Mouse (Mus musculus): Measurements from ENCODE around the gene Cdkn2c. TPM values are rescaled to one million over a fixed set of nuclear protein-coding genes. Genes with fewer than 3 reads are reported as not detected.

Cdkn2c gene
- polyA plus RNA-seq, 1 experiment: 21.7 TPM

DNA sequence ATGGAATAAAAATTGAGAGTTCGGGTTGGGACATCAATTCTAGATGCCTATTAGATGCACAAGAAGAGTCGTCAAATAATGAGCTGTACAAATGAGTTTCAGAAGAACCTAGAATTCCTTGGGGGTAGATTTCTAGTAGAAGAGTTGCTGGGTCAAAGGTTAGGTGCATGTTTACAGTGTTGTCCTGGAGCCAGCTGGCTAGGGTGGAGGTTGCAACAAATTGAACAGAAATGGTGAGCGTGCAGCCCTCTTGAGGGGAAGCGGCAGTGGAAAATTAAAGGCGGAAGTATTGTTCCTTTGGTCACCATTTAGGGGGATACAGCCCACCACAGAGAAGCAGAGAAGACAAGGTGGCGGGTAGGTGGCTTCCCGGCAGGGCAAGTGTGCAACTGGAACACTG, 26.8 kb downstream of the Cdkn2c start:
- TF ChIP-seq POLR2A (IDR thresholded peaks at IDR 0.05; ENCODE audit: low read depth, low read length) (no peak), CTCF (IDR thresholded peaks at IDR 0.05; ENCODE audit: borderline replicate concordance, insufficient read depth, low read length) (no peak)
- Histone ChIP-seq H3K27ac (ENCODE audit: insufficient read depth, low read length) (no peak overlapping the region), H3K4me1 (ENCODE audit: control insufficient read depth, insufficient read depth, low read length) (no peaks in the 10 kb centered on the region), H3K4me3 (ENCODE audit: insufficient read depth, low read length) (no peak overlapping the region)

DNA sequence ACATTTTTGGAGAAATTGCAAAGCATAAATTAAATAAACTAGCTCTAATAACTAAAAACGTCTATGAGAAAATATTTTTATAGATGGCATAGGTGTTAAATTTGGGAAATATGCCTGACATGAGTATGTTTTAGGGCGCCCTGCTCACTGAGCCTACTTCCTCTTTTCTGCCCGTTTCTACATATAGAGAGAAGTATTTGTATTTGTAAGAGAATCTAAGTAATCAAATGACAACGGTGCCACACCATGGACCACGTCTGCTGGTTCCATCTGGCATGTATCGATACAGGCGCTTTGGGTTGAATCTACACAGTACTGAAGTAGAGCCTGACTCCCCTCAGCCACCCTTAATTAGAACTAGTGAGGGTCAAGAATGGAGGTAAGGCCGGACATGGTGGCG, 27.6 kb downstream of the Cdkn2c start:
- TF ChIP-seq POLR2A (IDR thresholded peaks at IDR 0.05; ENCODE audit: low read depth, low read length) (no peak), CTCF (IDR thresholded peaks at IDR 0.05; ENCODE audit: borderline replicate concordance, insufficient read depth, low read length) (no peak)
- H3K4me1 ChIP-seq (ENCODE audit: control insufficient read depth, insufficient read depth, low read length): no peaks in the 10 kb centered on the region
- no peak overlapping the region for H3K4me3 ChIP-seq (ENCODE audit: insufficient read depth, low read length)
- no peak overlapping the region for H3K27ac ChIP-seq (ENCODE audit: insufficient read depth, low read length)

DNA sequence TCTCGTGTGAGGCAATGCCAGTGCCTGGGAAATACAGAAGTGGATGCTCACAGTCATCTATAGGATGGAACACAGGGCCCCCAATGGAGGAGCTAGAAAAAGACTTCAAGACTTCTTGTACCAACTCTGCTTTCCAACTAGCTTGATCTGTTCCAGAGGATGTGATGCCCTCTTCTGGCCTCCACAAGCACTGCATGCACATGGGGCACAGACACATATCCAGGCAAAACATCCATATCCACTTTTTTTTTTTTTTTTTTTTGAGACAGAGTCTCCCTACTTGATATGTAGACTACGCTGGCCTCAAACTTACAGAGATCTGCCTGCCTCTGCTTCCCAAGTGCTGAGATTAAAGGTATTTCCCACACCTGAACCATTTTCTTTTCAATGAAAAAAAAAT, 32.0 kb downstream of the Cdkn2c start:
- peak; percentile 10; the same call in 1 of the 2 replicates for TF ChIP-seq CTCF (IDR thresholded peaks at IDR 0.05; ENCODE audit: borderline replicate concordance, insufficient read depth, low read length)
- no peak for TF ChIP-seq POLR2A (IDR thresholded peaks at IDR 0.05; ENCODE audit: low read depth, low read length)
- no peak overlapping the region for H3K27ac ChIP-seq (ENCODE audit: insufficient read depth, low read length)
- H3K4me1 ChIP-seq (ENCODE audit: control insufficient read depth, insufficient read depth, low read length): no peaks in the 10 kb centered on the region
- no peak overlapping the region for H3K4me3 ChIP-seq (ENCODE audit: insufficient read depth, low read length)

DNA sequence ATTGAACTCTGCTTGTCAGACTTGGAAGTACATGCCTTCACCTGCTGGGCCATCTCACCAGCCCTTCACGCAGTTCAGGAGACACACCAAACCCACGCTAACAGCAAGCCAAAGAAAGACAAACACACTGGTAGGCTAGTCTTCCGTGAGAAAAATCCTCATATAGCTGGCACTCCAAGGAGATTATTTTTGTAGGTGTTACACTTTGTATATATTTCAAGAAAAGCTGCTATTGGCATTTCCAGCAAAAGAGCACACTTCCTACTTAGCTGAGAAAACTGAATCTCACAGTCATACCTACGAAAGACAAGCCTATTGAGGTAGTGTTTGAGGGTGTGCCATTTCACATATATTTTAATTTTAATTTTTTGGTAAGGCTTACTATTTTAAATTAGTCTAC, 36.0 kb downstream of the Cdkn2c start:
- TF ChIP-seq CTCF (IDR thresholded peaks at IDR 0.05; ENCODE audit: borderline replicate concordance, insufficient read depth, low read length): no peak
- no peak for TF ChIP-seq POLR2A (IDR thresholded peaks at IDR 0.05; ENCODE audit: low read depth, low read length)
- Histone ChIP-seq H3K27ac (ENCODE audit: insufficient read depth, low read length) (no peak overlapping the region), H3K4me1 (ENCODE audit: control insufficient read depth, insufficient read depth, low read length) (no peaks in the 10 kb centered on the region), H3K4me3 (ENCODE audit: insufficient read depth, low read length) (no peak overlapping the region)

DNA sequence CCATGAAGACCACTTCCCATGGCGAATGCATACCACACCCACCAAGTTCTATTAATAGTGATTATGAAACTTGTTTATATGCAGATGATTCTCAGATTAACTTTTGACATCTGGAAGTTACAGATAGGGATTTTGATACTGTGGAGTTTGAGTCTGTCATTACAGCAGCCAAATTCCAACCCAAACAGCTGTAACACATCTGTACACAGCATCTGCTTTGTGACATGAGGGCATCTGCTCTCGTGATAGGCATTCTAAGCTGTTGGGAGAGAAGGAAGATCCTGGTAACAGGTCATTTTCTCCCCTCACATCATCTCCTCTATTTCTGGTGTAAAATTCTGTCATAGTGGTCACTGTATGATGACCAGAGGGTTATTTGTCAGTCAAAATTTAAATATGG, 36.8 kb downstream of the Cdkn2c start:
- TF ChIP-seq POLR2A (IDR thresholded peaks at IDR 0.05; ENCODE audit: low read depth, low read length) (no peak), CTCF (IDR thresholded peaks at IDR 0.05; ENCODE audit: borderline replicate concordance, insufficient read depth, low read length) (no peak)
- Histone ChIP-seq H3K27ac (ENCODE audit: insufficient read depth, low read length) (no peak overlapping the region), H3K4me3 (ENCODE audit: insufficient read depth, low read length) (no peak overlapping the region), H3K4me1 (ENCODE audit: control insufficient read depth, insufficient read depth, low read length) (no peaks in the 10 kb centered on the region)

DNA sequence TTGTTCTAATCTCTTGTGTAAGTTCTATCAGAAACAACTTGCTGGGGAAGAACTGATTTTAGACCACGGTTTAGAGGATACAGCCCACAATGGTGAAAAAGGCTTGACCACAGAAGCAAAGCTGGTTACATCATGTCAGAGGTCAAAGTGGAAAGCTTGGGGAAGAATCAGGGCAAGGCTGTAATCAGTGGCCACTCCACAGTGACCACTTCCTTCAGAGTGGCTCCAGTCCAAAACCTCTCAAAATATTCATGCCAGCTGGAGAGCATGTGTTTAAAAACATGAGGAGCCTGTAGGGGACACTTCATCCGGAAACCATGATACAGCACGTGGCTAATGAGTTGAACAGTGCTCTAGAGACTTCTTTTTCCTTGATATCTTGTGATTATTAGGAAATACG, 54.4 kb downstream of the Cdkn2c start:
- TF ChIP-seq CTCF (IDR thresholded peaks at IDR 0.05; ENCODE audit: borderline replicate concordance, insufficient read depth, low read length): no peak
- no peak for TF ChIP-seq POLR2A (IDR thresholded peaks at IDR 0.05; ENCODE audit: low read depth, low read length)
- H3K4me3 ChIP-seq (ENCODE audit: insufficient read depth, low read length): no peak overlapping the region
- H3K27ac ChIP-seq (ENCODE audit: insufficient read depth, low read length): no peak overlapping the region
- no peaks in the 10 kb centered on the region for H3K4me1 ChIP-seq (ENCODE audit: control insufficient read depth, insufficient read depth, low read length)

Other genes starting within 250 kb of the Cdkn2c start
- 134 and 135 TPM in 2 replicates for gene Rnf11, start 182.5 kb downstream of the Cdkn2c start, polyA plus RNA-seq (2011; ENCODE audit: insufficient read length, low read depth, missing spikeins)
- gene 4930522H14Rik, start 135.9 kb downstream of the Cdkn2c start, polyA plus RNA-seq (2011; ENCODE audit: insufficient read length, low read depth, missing spikeins): not detected in 2 replicates
- gene Faf1, start 9.4 kb upstream of the Cdkn2c start, polyA plus RNA-seq (2011; ENCODE audit: insufficient read length, low read depth, missing spikeins): 46.9 and 58.8 TPM in 2 replicates